Mouse (Mus musculus) heart, postnatal 4 days (tissue): ENCODE data around the gene Cib1. TPM values are rescaled to one million over a fixed set of nuclear protein-coding genes. Genes with fewer than 3 reads are reported as not detected.

Experiments used
- DNase-seq: peaks from one replicate; pipeline ENCODE4 v3.0.0; 2021
- total RNA-seq, 2 experiments: library from RNA; stranded (reverse); gene quantifications; 2 replicates each; pipeline ENCODE4 v1.2.3; 2021

The Cib1 gene
- total RNA-seq, 2 experiments from 2014 or later = 26.2 to 27.7 TPM

GRCm38 (mm10) chr7:80200588-80200945 lies 32.0 kb downstream of the Cib1 start:
- DNase-seq = no peak

DNA sequence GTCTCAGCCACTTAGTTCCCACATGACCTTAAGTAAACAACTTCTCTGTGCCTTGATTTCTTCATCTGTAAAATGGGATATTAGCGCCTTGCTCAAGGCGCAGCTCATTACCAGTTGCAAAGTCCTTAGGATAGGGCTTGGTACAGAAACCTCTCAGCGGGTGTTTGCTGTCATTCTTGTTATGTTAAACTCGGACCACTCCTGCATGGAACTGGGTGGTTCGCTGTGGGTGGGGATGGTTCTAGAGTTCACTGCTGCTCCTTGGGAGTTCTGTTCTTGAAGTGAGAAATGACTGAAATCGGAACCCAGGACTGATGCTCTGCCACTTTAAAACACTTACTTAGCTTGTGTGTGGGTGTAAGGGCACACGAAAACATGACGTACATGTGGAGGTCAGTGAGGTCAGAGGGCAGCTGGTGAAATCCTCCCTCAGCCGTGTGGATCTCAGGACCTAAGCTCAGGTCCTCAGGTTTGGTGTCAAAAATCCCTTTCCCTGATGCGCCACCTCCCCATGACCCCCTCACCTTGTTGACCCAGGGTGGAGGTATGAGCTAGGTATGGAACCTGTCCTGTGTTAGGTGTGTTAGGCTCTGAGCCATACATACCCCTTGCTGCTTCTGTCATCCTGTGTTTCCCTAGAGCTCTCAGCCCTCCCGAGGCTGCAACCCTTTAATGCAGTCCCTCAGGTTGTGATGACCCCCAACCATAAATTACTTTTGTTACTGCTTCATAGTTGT lies 32.6 kb downstream of the Cib1 start:
- no peak for DNase-seq

- no peak for DNase-seq
Observed at GRCm38 (mm10) chr7:80199286-80199685, 33.3 kb downstream of the Cib1 start.

GRCm38 (mm10) chr7:80198863-80199262 lies 33.8 kb downstream of the Cib1 start:
- DNase-seq = no peak

GRCm38 (mm10) chr7:80197941-80198778 lies 34.5 kb downstream of the Cib1 start:
- peak; percentile 79 for DNase-seq

DNA sequence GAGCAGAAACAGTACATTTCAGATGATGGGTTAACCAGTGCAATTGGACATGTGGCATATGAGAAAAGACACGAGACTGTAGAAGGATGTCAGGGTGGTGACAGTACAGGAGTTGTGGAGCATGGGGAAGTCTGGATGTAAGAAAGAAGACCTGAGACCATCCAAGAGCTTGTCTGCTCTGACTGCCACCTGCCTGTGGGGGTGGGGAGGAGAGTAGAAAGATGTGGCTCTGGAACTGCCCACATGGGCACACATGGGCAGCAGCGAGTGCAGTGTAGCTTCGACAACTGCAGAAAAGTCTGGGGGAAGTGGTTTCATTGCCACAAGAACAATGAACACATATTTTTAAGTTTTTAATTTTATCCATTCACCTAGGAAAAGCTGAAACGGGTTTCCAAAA lies 35.2 kb downstream of the Cib1 start:
- no peak for DNase-seq

DNA sequence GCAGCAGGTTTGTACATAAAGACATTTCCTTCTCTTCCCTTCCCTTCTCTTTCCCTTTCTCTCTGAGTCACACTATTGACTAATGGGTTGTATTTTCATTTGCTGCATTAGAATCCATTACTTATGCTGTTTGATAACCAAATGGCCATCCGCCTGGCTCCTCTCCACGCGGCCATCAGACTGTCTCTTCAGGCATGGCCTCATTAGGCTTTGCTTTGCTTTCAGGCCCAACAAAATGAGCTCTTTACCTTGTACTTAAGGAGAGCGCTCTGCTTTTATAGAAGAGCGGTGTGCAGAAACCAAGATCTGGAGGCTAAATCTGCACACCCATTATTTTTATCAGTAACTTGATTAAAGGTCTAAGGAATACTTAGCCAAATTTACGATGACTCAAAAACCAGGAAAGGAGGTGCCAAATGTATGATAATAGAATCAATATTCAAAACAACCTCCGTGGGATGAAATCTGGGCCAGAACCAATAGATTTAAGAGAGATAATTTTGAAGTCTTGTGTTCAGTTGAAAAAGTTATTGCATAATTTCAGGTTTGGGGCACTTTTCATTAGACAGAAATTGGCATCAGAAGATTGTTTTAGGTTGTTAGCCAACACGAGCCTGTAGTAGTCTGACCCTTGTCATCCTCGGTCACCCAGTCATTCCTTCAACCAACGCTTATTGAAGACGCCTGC lies 36.9 kb downstream of the Cib1 start:
- DNase-seq = no peak

- no peak for DNase-seq
Observed at GRCm38 (mm10) chr7:80195146-80195545, 37.5 kb downstream of the Cib1 start.

GRCm38 (mm10) chr7:80193941-80194739 lies 38.5 kb downstream of the Cib1 start:
- DNase-seq = no peak

DNA sequence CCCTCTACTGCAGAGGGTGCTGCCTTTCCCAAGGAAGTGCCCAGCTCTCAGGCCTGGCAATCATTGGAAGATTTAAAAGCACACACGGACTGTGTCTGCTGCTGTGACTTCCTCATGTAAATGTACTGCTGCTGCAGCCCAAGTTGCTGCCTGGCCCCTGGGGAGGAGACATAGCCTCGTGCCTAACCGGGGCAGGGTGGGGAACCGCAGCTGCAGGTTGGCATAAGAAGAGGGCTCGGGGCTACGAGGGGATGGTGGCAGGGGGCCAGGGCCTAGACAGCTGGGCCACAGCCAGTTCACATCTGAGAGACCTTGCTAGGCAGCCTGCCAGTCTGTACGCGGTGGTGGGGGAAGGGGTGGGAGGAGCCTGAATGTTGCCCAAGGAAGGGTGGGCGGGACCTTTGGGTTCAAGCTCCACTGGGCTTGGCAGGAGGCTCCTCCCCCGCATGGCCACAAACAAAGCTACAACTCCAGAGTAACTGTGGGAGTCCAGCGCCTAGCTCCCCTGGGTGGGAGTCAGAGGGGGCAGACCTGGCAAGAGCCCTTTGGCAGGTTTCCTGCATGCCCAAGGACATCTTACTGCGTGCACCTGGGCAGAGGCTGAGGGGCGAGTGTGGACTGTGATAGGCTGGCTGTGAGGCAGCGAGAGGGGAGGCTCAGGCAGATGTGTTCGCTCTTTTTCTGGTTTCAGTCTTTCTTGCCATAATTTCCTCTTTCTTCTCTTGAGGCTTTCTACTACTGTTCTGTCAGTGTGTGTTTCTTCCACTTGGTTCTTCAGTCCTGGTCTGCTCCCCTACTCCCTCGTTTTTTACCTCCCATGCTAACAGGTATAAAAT lies 40.2 kb downstream of the Cib1 start:
- peak; percentile 91 for DNase-seq

DNA sequence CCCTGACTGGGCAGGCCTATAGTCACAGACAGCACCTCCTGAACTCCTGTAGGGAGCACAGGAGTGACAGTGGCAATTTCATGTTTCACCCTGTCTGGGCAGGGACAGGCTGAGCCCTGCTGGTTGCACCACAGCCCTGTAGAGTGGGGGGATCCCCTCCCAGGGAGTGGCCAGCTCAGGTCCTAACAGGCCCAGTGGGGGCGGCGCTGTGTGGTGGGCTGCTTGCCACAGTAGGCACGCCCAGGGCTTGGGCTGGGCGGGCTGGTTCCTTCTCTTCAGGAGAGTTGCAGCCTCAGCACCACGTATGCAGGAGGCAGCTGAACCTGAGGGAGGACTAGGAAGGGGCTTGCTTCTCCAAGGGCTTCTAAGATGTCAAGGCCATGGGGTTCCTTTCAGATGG lies 41.2 kb downstream of the Cib1 start:
- DNase-seq = peak; percentile 54

GRCm38 (mm10) chr7:80189147-80189933 lies 43.3 kb downstream of the Cib1 start:
- no peak for DNase-seq

DNA sequence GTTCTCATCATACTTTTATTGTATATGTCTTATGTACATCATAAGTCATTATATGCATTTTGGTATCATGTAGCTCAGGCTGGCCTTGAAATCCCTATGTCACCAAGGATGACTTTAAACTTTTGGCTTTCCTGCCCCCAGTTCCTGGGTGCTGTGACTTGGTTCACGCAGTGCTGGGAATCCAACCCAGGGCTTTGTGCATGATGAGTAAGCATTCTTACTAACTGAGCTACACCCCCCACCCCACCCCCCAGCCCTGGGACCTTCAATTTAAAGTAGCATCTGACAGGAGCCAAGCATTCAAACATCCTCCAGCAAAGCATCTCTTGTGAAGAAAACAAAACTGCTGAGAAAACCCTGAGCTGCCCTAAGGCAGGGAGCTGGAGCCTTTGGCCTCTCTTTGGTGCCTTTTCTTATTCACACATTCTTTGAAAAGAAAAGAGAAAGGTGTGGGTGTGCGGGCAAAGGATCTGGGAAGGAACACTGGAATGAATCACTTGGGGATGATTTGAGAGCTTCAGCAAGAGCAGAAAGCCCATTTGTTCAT lies 44.0 kb downstream of the Cib1 start:
- no peak for DNase-seq

GRCm38 (mm10) chr7:80187501-80187900 lies 45.1 kb downstream of the Cib1 start:
- DNase-seq = no peak

GRCm38 (mm10) chr7:80186531-80187296 lies 45.9 kb downstream of the Cib1 start, which contains the start of gene Sema4b:
TSS of gene Sema4b (plus strand) at chr7:80186841.
- DNase-seq = peak; percentile 94

DNA sequence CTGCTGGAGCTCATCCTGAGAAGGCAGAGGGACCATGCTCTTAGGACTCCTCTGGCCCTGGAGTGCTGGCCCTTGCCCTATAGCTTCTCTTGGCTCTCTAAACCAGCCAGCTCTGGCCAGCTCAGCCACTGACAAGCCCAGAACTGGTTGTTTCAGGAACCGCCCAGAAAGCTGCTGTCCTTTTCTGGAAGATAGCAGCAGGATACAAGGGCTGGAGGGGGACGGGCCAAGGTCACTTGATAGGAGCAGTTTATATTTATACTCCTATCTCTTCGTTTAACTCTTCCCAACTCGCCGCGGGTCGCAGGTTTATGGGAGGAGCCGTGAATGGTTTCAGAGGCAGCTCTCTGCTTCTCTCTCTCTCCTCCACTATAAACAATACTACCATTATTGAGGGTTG lies 46.6 kb downstream of the Cib1 start:
- peak; percentile 74 for DNase-seq

GRCm38 (mm10) chr7:80184968-80185367 lies 47.6 kb downstream of the Cib1 start:
- DNase-seq = no peak

- no peak for DNase-seq
Observed at GRCm38 (mm10) chr7:80184551-80184950, 48.1 kb downstream of the Cib1 start.

DNA sequence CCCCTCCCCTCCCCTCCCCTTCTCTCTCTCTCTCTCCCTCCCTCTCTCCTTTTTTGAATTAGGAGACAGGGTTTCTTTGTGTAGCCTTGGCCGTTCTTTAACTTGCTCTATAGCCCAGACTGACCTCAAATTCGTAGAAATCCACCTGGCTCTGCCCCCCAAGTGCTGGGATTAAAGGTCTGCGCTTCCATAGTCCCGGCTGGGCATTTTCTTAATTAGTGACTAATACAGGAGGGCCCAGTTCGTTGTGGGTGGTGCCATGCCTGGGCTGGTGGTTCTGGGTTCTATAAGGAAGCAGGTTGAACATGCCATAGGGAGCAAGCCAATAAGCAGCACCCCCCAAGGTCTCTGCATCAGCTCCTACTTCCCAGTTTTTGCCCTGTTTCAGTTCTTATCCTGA lies 48.6 kb downstream of the Cib1 start:
- DNase-seq = no peak
